Mouse (Mus musculus): ENCODE measurements around the gene Myh13.

Gene Myh13

DNA sequence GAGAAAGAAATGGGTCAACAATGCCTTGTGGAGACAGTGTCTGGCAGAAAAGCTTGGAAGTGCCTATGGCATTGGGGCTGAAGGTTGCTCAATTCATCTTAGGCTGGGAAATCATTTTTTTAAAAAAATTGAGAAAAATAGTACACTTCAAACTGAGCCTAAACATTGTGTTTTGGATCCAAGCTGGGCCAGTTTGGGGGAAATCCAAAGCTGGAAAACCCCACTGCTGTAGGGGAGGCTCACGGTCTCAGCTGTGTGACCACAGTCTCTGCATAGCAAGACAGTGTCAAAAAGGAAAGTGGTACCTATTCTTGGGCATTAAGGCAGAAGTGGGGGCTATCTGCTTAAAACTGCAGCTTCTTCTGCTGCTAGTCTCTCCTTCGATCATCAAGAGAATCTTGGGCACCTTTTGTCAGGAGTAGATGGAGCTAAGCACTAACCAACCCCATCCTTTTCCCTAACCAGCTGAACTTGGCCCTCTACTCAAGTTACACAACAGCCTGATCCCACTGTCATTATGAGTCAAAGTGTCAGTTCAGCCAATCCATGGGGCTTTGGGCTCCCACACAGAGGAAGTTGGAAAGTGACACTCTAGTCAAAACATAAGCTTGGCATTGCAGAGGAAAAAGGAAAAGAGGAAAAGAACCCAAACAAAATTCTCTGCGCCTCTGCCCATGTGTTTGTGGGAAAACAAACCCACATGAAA, 69.4 kb downstream of the Myh13 start:
- DNase-seq = no peak

DNA sequence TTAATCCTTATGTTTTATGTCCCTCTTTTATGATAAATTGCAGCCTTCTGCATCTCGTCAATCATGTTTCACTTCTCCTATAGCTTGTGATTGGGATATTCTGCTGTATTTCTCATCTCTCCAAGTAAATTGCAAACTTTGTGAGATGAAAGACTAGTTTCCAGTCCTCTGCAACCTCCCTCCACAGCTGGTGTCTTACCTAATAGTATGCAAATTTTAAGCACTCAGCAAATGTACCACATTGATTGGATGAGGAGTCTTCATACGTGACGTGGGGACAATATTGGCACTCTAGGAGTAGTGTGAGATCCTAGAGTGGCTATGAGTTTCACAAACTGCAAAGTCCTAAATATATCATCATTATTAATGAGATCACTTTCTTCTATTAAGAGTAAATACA, 70.9 kb downstream of the Myh13 start:
- DNase-seq = no peak

DNA sequence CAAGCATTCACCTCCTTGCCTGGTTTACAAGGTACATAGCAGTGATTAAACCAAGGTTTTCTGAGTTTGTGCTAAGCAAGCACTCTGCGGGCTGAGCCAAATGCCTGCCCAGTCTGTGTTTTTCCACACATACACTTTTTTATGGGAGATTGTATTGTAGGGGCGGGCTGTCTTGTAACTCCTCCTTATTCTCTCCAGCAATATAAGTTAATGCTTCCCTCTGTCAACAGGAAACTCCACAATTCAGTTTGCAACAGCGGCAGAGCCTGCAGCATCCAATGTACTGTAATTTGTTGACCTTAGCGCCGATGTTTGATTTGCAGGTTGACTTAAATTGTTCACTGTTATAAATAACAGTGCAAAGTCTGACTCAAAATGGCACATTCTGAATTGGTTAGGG, 79.5 kb downstream of the Myh13 start:
- DNase-seq = no peak

- peak; percentile 45 to 49 for DNase-seq
Observed at GRCm38 (mm10) chr11:67414346-67414940, 93.0 kb downstream of the Myh13 start.

Measured in kidney, postnatal 25 days (tissue).